Mouse (Mus musculus) embryonic stem cell, embryonic (primary cell): ENCODE results near the gene Samhd1.

Experiments
- CTCF ChIA-PET, 4 experiments: fragments of 300-600 bp in 2 of 4; fragments of 350-600 bp in 2 of 4; sonication (Branson Sonifier 250); formaldehyde crosslinking; loops; one replicate each; lab custom pipeline; 2022; ENCODE audit warnings: inconsistent platforms in 2 of 4; lab: Charles Lee
- POLR2A ChIA-PET, 4 experiments: fragments of 300-600 bp in 2 of 4; fragments of 350-600 bp in 2 of 4; sonication (Branson Sonifier 250); formaldehyde crosslinking; loops; one replicate each; lab custom pipeline; 2022; ENCODE audit warnings: antibody characterized with exemption in 4 of 4, inconsistent platforms in 1 of 4; lab: Charles Lee

The Samhd1 gene

DNA sequence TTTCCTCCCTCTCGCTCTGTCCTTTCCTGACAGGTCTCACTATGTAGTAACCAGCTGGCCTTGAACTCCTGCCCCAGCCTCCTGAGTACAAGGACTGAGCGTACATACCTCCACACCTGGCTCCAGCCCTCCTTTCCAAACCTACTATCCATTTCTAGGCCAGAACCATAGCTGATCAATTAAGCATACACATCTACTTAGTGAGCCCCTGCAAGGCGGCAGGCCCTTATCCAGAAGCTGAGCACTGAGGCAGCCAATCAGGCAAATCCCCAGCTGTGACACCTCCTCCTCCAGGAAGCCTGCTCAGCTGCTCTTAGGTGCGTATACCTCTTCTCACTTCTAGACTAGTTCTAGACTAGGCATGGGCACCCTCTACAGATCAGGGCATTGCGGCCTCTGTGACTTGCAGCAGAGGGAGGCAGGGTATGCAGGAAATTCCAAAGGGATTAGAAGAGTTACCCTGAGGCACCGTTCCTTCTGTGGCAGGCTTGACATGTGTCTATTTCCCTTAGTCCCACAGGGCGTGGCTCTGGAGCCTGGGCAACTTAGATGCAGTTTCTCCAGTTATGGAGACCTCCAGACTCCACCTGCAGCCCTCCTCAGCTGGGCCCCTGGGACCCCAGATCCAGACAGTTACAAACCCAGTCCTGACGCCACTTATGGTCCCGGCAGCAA, 62.6 kb downstream of the Samhd1 start:
- CTCF ChIA-PET: interaction anchor here in 1 of 4 experiments (1.3 kb wide), 1 partner anchor 28 kb away, joined by 4 read pairs; no protein-coding TSS in a partner anchor

DNA sequence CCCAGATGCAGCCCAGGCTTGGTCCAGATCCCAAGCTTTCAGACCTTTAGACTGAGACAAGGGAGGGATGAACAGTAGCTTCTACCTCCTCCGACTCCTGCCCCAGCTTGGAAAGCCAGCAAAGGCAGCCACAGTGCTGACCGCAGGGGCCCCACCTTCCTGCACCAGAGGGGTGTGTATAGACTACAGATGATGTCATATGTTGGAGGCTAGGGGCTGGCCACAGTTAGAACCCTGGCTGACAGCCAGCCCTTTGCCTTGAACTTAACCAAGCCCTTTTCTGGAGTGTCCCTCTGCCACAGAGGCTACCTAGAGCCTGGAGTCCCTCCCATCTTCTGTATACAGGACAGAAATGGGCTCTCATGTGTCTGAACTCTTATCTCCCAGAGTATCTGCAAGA, 63.5 kb downstream of the Samhd1 start:
- CTCF ChIA-PET: no interaction called here
- POLR2A ChIA-PET: interaction anchor here in 2 of 4 experiments (0.8 to 2.6 kb wide), 3 partner anchors 13 to 28 kb away, joined by 3 to 10 read pairs (median 5); no protein-coding TSS in a partner anchor

More for the DNA sequence above, 62.6 kb downstream of the Samhd1 start:
- POLR2A ChIA-PET: interaction anchor here in 3 of 4 experiments (0.7 to 2.6 kb wide), 3 partner anchors 14 to 132 kb away, joined by 3 to 10 read pairs (median 5); partner anchors contain the start of gene Rbl1 (in 1 of the 3)

DNA sequence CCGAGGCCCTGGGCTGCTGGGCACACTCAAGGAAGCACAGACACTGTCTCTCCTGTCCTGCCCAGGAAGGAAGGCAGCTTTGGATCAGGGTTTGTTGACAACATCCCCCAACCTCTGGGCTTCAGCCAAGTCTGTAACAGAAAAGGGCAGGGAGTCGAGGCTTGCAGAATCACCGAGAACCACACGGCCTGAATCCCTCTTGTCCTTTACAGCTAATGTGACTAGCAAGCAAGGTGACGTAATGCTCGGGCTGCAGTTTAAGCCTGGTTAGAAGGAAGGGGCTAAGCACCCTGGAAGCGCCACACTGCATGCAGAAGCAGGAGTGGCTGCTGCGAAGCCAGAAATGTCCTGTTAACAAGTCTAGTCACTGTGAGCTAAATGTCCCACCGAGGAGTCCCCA, 64.7 kb downstream of the Samhd1 start:
- CTCF ChIA-PET: interaction anchor here in 1 of 4 experiments (0.6 kb wide), 1 partner anchor 89 kb away, joined by 3 read pairs; no protein-coding TSS in a partner anchor
- POLR2A ChIA-PET: interaction anchor here in 3 of 4 experiments (0.5 to 2.8 kb wide), 5 partner anchors 12 to 320 kb away, joined by 3 to 12 read pairs (median 4); no protein-coding TSS in a partner anchor

- ChIA-PET CTCF (interaction anchor here in 3 of 4 experiments (0.6 to 0.7 kb wide), 5 partner anchors 13 to 251 kb away, joined by 3 to 5 read pairs (median 4); no protein-coding TSS in a partner anchor), POLR2A (interaction anchor here in 3 of 4 experiments (0.5 to 2.8 kb wide), 4 partner anchors 11 to 135 kb away, joined by 3 to 12 read pairs (median 4); no protein-coding TSS in a partner anchor)
Observed at GRCm38 (mm10) chr2:157069755-157070315, 65.2 kb downstream of the Samhd1 start.

GRCm38 (mm10) chr2:157069355-157069735, 65.7 kb downstream of the Samhd1 start:
- CTCF ChIA-PET: interaction anchor here in 2 of 4 experiments (0.6 to 0.7 kb wide), 4 partner anchors 13 to 251 kb away, joined by 3 to 5 read pairs (median 4); no protein-coding TSS in a partner anchor
- POLR2A ChIA-PET: interaction anchor here in 2 of 4 experiments (0.6 to 2.8 kb wide), 2 partner anchors 11 kb away, joined by 3 to 12 read pairs; no protein-coding TSS in a partner anchor

DNA sequence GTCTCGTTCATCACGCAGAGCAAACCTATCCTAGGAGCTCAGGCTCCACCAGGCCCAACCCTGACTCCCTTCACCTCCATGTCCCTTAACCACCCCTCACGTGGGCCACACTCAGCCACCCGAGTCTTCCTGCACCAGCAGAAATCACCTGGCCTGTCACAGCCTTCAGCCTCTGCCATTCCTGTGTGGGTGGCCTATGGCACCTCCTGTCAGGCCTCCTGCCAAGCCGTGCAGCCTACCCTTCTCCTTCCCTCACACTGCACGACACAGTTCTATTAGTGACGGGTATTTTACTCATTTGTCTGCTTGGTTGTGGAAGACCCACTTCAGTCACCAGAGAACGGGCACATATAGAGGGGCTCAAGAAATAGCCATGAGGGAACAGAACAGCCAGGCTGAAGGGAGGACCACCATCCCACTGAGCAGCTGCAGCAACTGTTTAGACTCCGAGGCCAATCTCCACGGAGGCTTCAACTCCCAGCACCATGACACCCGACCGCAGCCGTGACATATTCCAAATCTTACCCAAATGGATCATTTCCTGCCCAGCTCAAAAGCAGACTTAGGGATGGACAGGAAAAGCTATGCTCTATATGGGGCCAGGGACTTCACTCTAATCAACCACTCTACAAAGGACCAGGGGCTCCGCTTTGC, 66.2 kb downstream of the Samhd1 start:
- POLR2A ChIA-PET: interaction anchor here in 3 of 4 experiments (0.6 to 2.8 kb wide), 3 partner anchors 10 to 11 kb away, joined by 3 to 12 read pairs (median 4); no protein-coding TSS in a partner anchor
- CTCF ChIA-PET: interaction anchor here in 1 of 4 experiments (0.9 kb wide), 1 partner anchor 29 kb away, joined by 3 read pairs; no protein-coding TSS in a partner anchor

- CTCF ChIA-PET: interaction anchor here in 2 of 4 experiments (0.8 to 0.9 kb wide), 3 partner anchors 22 to 285 kb away, joined by 3 to 4 read pairs (median 3); no protein-coding TSS in a partner anchor
- POLR2A ChIA-PET: interaction anchor here in 2 of 4 experiments (0.9 to 1.4 kb wide), 2 partner anchors 8 to 9 kb away, joined by 3 to 5 read pairs; no protein-coding TSS in a partner anchor
Observed at GRCm38 (mm10) chr2:157066731-157067430, 68.2 kb downstream of the Samhd1 start.

DNA sequence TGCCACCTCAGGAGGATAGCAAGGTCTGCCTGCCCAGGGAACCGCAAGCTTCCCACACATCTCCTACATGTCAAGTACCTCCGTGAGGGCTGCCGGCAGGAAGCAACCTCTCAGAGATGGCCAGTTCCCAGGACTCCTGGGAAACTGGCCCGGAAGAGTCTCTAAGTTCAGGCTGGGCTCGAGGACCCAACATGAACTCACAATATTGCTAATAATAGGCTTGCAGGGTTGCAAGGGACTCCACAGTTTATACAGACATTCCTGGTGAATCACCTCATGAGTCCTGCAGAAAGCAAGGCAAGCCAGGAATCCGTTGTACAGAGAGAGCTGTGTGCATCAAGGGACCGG, 69.2 kb downstream of the Samhd1 start:
- POLR2A ChIA-PET: interaction anchor here in 2 of 4 experiments (0.6 to 2.0 kb wide), 2 partner anchors 138 to 508 kb away, joined by 3 to 5 read pairs; partner anchors contain the start of gene Rbl1 (in 1 of the 2)
- CTCF ChIA-PET: no interaction called here

- POLR2A ChIA-PET: interaction anchor here in 2 of 4 experiments (0.6 to 2.0 kb wide), 2 partner anchors 139 to 508 kb away, joined by 3 to 5 read pairs; partner anchors contain the start of gene Rbl1 (in 1 of the 2)
- CTCF ChIA-PET: no interaction called here
Observed at GRCm38 (mm10) chr2:157064978-157065878, 69.8 kb downstream of the Samhd1 start.

DNA sequence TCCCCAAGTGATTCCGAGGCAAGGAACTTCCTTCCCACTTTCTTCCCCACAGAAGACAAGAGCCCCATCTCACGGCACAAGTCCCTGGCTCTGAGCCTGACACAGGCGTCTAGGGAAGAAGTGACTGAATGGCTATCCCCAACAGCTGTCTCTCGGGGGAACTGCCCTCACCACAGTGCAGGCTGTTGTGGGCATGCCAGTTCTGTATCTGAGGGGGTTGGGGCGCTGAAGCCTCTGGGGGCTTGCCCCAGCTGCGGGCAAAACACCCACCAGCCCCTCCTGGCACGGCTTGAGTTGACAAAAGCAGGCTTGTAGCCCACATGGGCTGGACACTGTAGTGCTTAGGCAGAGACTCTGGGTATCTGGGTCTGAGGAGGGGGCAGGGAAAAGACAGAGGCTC, 70.9 kb downstream of the Samhd1 start:
- ChIA-PET POLR2A (interaction anchor here in 1 of 4 experiments (2.0 kb wide), 1 partner anchor 140 kb away, joined by 5 read pairs; the partner anchor contains the start of gene Rbl1), CTCF (interaction anchor here in 1 of 4 experiments (0.7 to 1.4 kb wide), 2 partner anchors 10 to 20 kb away, joined by 3 read pairs; no protein-coding TSS in a partner anchor)

DNA sequence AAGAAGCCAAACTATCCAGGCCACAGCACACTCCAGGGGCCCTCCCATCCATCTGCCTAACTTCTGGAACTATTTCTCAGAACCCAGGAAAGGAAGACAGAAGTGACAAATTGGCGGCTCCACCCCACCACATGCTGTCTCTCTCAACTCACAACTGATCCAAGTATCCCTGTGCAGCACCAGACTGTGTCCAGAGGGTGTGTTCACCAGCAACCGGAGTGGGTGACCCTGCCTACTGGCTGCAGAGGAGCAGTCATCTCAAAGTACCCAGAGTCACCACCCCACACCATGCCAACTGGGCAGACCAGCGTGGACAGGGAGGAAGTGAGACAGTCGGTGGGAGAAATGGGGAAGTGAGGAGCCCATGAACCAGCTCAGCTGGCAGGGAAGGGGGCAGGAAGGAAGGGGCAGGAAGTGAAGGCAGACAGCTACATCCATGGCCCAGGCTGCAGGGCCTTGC, 71.8 kb downstream of the Samhd1 start:
- ChIA-PET CTCF (interaction anchor here in 1 of 4 experiments (0.7 to 1.4 kb wide), 2 partner anchors 10 to 19 kb away, joined by 3 read pairs; no protein-coding TSS in a partner anchor), POLR2A (interaction anchor here in 1 of 4 experiments (0.6 kb wide), 1 partner anchor 222 kb away, joined by 4 read pairs; no protein-coding TSS in a partner anchor)

DNA sequence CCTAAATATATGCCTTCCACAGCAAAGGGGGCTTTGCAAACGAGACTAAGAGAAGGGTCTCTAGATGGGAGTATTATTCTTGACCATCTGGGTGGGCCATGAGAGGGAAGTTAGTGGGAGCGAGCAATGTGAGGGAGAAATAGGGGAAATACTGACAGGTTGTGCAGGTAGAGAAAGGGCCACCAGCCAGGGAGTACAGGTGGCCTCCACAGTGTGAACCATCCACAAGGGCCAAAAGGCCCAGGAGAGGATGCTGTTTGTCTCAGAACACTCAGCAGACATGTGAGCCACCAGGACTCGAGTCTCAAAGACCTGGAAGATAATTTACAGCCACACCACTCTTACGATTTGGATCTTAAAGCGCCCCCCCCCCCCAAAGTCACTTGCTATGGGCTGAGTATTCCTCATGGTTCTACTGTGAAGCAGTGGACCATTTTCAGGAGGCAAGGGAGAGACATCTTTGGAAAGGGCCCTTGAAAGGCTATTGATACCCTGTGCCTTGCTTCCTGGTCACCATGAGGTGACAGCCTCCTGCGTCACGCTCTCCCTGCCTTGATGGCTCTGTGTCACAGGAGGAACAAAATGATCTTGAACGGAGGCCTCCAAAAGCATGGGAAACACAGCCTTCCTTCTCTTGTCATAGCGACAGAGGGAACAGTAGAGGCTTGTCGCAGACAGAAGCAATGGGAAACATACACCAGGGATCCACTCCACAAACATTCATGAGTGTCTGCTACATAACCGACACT, 74.3 kb downstream of the Samhd1 start:
- ChIA-PET CTCF (no interaction called here), POLR2A (interaction anchor here in 2 of 4 experiments (0.5 to 1.0 kb wide), 2 partner anchors 16 to 73 kb away, joined by 3 to 5 read pairs; no protein-coding TSS in a partner anchor)

DNA sequence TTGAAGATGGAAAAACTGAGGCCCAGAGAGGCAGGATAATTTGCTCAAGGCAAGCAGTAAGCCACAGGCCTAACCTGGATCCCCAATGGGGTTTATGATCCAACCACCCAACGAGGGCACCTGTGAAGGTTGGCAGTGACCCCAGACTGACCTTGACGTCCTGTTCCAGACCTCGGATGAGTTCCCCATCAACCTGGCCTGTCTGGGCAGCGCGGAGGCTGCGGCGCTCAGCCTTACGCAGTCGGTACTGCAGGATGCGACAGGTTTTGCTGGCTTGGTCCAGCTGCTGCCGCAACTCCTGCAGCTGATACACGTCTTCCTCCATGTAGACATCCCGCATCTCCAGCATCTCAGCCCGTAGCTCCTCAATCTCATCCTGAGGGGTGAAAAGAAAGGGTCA, 75.0 kb downstream of the Samhd1 start:
- ChIA-PET POLR2A (interaction anchor here in 3 of 4 experiments (0.5 to 2.3 kb wide), 5 partner anchors 13 to 74 kb away, joined by 3 to 10 read pairs (median 5); no protein-coding TSS in a partner anchor), CTCF (no interaction called here)

DNA sequence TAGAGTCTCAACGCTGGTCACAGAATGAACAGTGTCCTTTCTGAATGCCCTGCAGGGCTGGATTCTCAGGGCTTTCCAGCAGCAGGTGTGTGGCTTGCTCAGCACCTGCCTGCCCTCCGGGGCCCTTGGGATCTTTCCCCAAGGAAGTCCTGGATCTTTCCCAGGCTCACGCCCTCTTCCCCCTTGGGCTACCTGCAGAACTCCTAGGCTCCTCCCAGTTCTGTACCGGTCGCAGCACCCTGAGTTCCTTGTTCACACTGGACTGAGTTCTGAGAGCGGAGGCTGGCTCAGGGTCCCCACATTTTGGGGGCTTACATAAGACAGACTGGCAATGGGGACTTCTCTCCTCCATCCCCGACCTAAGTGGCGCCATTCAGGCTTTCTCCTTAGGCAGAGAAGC, 75.9 kb downstream of the Samhd1 start:
- ChIA-PET POLR2A (interaction anchor here (0.6 to 2.3 kb wide), 52 partner anchors 8 to 1142 kb away, joined by 3 to 17 read pairs (median 4); partner anchors contain the start of genes Dsn1 (in 2 of the 4), Rab5if (in 2 of the 4), Rbl1 (in 2 of the 4) and Tgif2 (in 2 of the 4)), CTCF (interaction anchor here (0.9 to 1.5 kb wide), 8 partner anchors 15 to 475 kb away, joined by 3 to 6 read pairs (median 4); partner anchors contain the start of gene Soga1 (in 1 of the 4))
